In genomic region chr10:119705348-119705747, GRCm38 (mm10) we compare ENCODE assay signal across 11 mouse cellular contexts.
DNase-seq lines count a peak whose midpoint lies in the region; ATAC-seq and TF ChIP-seq lines count a peak whose summit lies in the region.
"Had no signal": no experiment of that assay in that cellular context is flagged by ENCODE, and none has a peak within 500 bp of the region (broad histone marks: within the 10 kb centered on the region; RNA-seq: fewer than 3 reads in every experiment).

No protein-coding gene starts in this region.

- H3K4me3 ChIP-seq in hindbrain, embryonic 10.5 days = no peak overlapping the region
- no peak overlapping the region for H3K4me3 ChIP-seq in hindbrain, postnatal 0 days (ENCODE audit: low read length)
- H3K4me3 ChIP-seq: layer of hippocampus, adult 2 months had no signal

- H3K36me3 ChIP-seq in hindbrain, embryonic 10.5 days = 0 out of 2 replicates have a peak, but pooled peaks cover 4% of the 10 kb centered on the region
- H3K36me3 ChIP-seq in hindbrain, postnatal 0 days (ENCODE audit: insufficient read depth, low read length) = no peaks in the 10 kb centered on the region
- H3K36me3 ChIP-seq: G1E had no signal

- no peak overlapping the region for H3K27ac ChIP-seq in hindbrain, embryonic 10.5 days
- no peak overlapping the region for H3K27ac ChIP-seq in hindbrain, postnatal 0 days
- H3K27ac ChIP-seq: layer of hippocampus, adult 2 months; macrophage had no signal

- TF ChIP-seq CTCF in hindbrain, postnatal 0 days (IDR thresholded peaks at IDR 0.05; ENCODE audit: low read depth) = no peak

- ATAC-seq in hindbrain, postnatal 0 days = no peak

- H3K9me3 ChIP-seq in hindbrain, embryonic 10.5 days = no peaks in the 10 kb centered on the region
- no peaks in the 10 kb centered on the region for H3K9me3 ChIP-seq in hindbrain, postnatal 0 days (ENCODE audit: low read length)

- DNase-seq in hindbrain, embryonic 10.5 days (ENCODE audit: low spot score) = peak; percentile 38
- no peak for DNase-seq in hindbrain, postnatal 0 days (ENCODE audit: low spot score)
- peak; percentile 17 for DNase-seq in urinary bladder, postnatal 25 days (ENCODE audit: low spot score)
- no peak for DNase-seq in urinary bladder, adult 2 months (ENCODE audit: low spot score)
- peak; percentile 58 for DNase-seq in hindlimb bud, embryonic 11.5 days (ENCODE audit: extremely low spot score, low read depth, low spot score)
- peak; percentile 45 for DNase-seq in yolk sac, embryonic 10.5 days (ENCODE audit: low spot score)
- no peak for DNase-seq in right cerebral cortex, postnatal 25 days
- no peak for DNase-seq in spleen, adult 18-20 months

- no peaks in the 10 kb centered on the region for H3K4me1 ChIP-seq in hindbrain, embryonic 10.5 days (replicated peaks)
- H3K4me1 ChIP-seq in hindbrain, postnatal 0 days (ENCODE audit: insufficient read depth, low read length) = no peaks in the 10 kb centered on the region

- WGBS in hindbrain, embryonic 10.5 days = 68% methylated on average over 4 of the region's 4 CpGs
- 69% methylated on average over 4 of the region's 4 CpGs for WGBS in hindbrain, postnatal 0 days

- no peak overlapping the region for H3K4me2 ChIP-seq in hindbrain, postnatal 0 days (ENCODE audit: low read depth, low read length)

- H3K9ac ChIP-seq in hindbrain, postnatal 0 days (replicated peaks; ENCODE audit: low read length) = no peak overlapping the region

- no peaks in the 10 kb centered on the region for H3K27me3 ChIP-seq in hindbrain, embryonic 10.5 days (ENCODE audit: insufficient read depth, poor library complexity, severe bottlenecking)
- H3K27me3 ChIP-seq in hindbrain, postnatal 0 days (ENCODE audit: insufficient read depth, low read length) = no peaks in the 10 kb centered on the region

Comparison
In these comparisons a context has a peak if more than half of its experiments do, and no peak if none do; other contexts are left out.
1. DNase-seq: peak in hindbrain, embryonic 10.5 days (single experiment), urinary bladder, postnatal 25 days (single experiment), hindlimb bud, embryonic 11.5 days (single experiment) and yolk sac, embryonic 10.5 days (single experiment); none in hindbrain, postnatal 0 days (single experiment), urinary bladder, adult 2 months (single experiment), right cerebral cortex, postnatal 25 days (single experiment) and spleen, adult 18-20 months (0 of 2).